Mouse (Mus musculus): Measurements from ENCODE around the gene 1700016D06Rik. TPM values are rescaled to one million over a fixed set of nuclear protein-coding genes. Genes with fewer than 3 reads are reported as not detected.

Gene 1700016D06Rik
- polyA plus RNA-seq, 1 experiment from 2014 or later = not detected

GRCm38 (mm10) chr8:11701428-11701827 is 565 bp upstream of the 1700016D06Rik start:
- Histone ChIP-seq H3K9ac (no peak overlapping the region), H3K36me3 (no peaks in the 10 kb centered on the region), H3K27ac (no peak overlapping the region), H3K4me2 (no peak overlapping the region), H3K4me1 (peaks cover 6% of the 10 kb centered on the region; the same call in 1 of the 2 replicates), H3K9me3 (replicated peaks) (no peaks in the 10 kb centered on the region), H3K27me3 (replicated peaks) (peaks cover 12% of the 10 kb centered on the region; the same call in 1 of the 2 replicates), H3K4me3 (no peak overlapping the region)
- 49% methylated on average over 6 of the region's 6 CpGs for WGBS (ENCODE audit: insufficient replicate concordance)
- no peak for ATAC-seq

GRCm38 (mm10) chr8:11700060-11701032 is 517 bp downstream of the 1700016D06Rik start:
- peaks cover 6% of the 10 kb centered on the region; the same call in 1 of the 2 replicates for H3K4me1 ChIP-seq
- H3K27ac ChIP-seq = no peak overlapping the region
- H3K27me3 ChIP-seq (replicated peaks) = peaks cover 12% of the 10 kb centered on the region; the same call in 1 of the 2 replicates
- H3K9me3 ChIP-seq (replicated peaks) = no peaks in the 10 kb centered on the region
- no peak overlapping the region for H3K4me3 ChIP-seq
- WGBS (ENCODE audit: insufficient replicate concordance) = 37% methylated on average over 26 of the region's 26 CpGs
- no peaks in the 10 kb centered on the region for H3K36me3 ChIP-seq
- no peak overlapping the region for H3K9ac ChIP-seq
- ATAC-seq = peak; percentile 59
- H3K4me2 ChIP-seq = peak overlapping the region; percentile 30

- Histone ChIP-seq H3K27ac (no peak overlapping the region), H3K27me3 (replicated peaks) (peaks cover 12% of the 10 kb centered on the region; the same call in 1 of the 2 replicates), H3K4me2 (no peak overlapping the region), H3K36me3 (no peaks in the 10 kb centered on the region), H3K4me3 (no peak overlapping the region), H3K9ac (no peak overlapping the region), H3K9me3 (replicated peaks) (no peaks in the 10 kb centered on the region), H3K4me1 (peaks cover 6% of the 10 kb centered on the region; the same call in 1 of the 2 replicates)
- ATAC-seq = no peak
- WGBS (ENCODE audit: insufficient replicate concordance) = 70% methylated on average over 5 of the region's 5 CpGs
Measured at GRCm38 (mm10) chr8:11699442-11700001, 1.3 kb downstream of the 1700016D06Rik start.

GRCm38 (mm10) chr8:11697467-11697866 is 3.4 kb downstream of the 1700016D06Rik start:
- no peak overlapping the region for H3K4me2 ChIP-seq
- no peak overlapping the region for H3K4me3 ChIP-seq
- no peaks in the 10 kb centered on the region for H3K36me3 ChIP-seq
- H3K27ac ChIP-seq = no peak overlapping the region
- H3K9ac ChIP-seq = no peak overlapping the region
- WGBS (ENCODE audit: insufficient replicate concordance) = 84% methylated on average over 7 of the region's 7 CpGs
- no peak for ATAC-seq
- peaks cover 9% of the 10 kb centered on the region; the same call in 1 of the 2 replicates for H3K4me1 ChIP-seq
- H3K27me3 ChIP-seq (replicated peaks) = peaks cover 12% of the 10 kb centered on the region; the same call in 1 of the 2 replicates
- no peaks in the 10 kb centered on the region for H3K9me3 ChIP-seq (replicated peaks)

GRCm38 (mm10) chr8:11696176-11696575 is 4.7 kb downstream of the 1700016D06Rik start:
- no peaks in the 10 kb centered on the region for H3K36me3 ChIP-seq
- peaks cover 12% of the 10 kb centered on the region; the same call in 1 of the 2 replicates for H3K27me3 ChIP-seq (replicated peaks)
- 68% methylated on average over 3 of the region's 3 CpGs for WGBS (ENCODE audit: insufficient replicate concordance)
- no peak overlapping the region for H3K4me3 ChIP-seq
- H3K4me2 ChIP-seq = no peak overlapping the region
- H3K4me1 ChIP-seq = peaks cover 12% of the 10 kb centered on the region; the same call in 1 of the 2 replicates
- no peak for ATAC-seq
- no peaks in the 10 kb centered on the region for H3K9me3 ChIP-seq (replicated peaks)
- H3K9ac ChIP-seq = no peak overlapping the region
- no peak overlapping the region for H3K27ac ChIP-seq

- H3K9ac ChIP-seq = no peak overlapping the region
- ATAC-seq = no peak
- 0 out of 2 replicates have a peak, but pooled peaks cover 6% of the 10 kb centered on the region for H3K27me3 ChIP-seq (replicated peaks)
- no peak overlapping the region for H3K27ac ChIP-seq
- H3K4me2 ChIP-seq = no peak overlapping the region
- 58% methylated on average over 5 of the region's 5 CpGs for WGBS (ENCODE audit: insufficient replicate concordance)
- peaks cover 7% of the 10 kb centered on the region; the same call in 1 of the 2 replicates for H3K4me1 ChIP-seq
- no peaks in the 10 kb centered on the region for H3K9me3 ChIP-seq (replicated peaks)
- H3K4me3 ChIP-seq = no peak overlapping the region
- no peaks in the 10 kb centered on the region for H3K36me3 ChIP-seq
Measured at GRCm38 (mm10) chr8:11693972-11694371, 6.9 kb downstream of the 1700016D06Rik start.

GRCm38 (mm10) chr8:11692455-11692854 is 8.4 kb downstream of the 1700016D06Rik start:
- ATAC-seq = no peak
- Histone ChIP-seq H3K27me3 (replicated peaks) (0 out of 2 replicates have a peak, but pooled peaks cover 2% of the 10 kb centered on the region), H3K27ac (no peak overlapping the region), H3K4me1 (peaks cover 7% of the 10 kb centered on the region; the same call in 1 of the 2 replicates), H3K4me2 (no peak overlapping the region), H3K9ac (no peak overlapping the region), H3K4me3 (no peak overlapping the region), H3K9me3 (replicated peaks) (no peaks in the 10 kb centered on the region), H3K36me3 (no peaks in the 10 kb centered on the region)
- 16% methylated on average over 1 of the region's 1 CpGs for WGBS (ENCODE audit: insufficient replicate concordance)

- Histone ChIP-seq H3K36me3 (no peaks in the 10 kb centered on the region), H3K27ac (no peak overlapping the region), H3K4me2 (no peak overlapping the region), H3K9ac (no peak overlapping the region), H3K9me3 (replicated peaks) (no peaks in the 10 kb centered on the region), H3K27me3 (replicated peaks) (no peaks in the 10 kb centered on the region), H3K4me1 (peaks cover 7% of the 10 kb centered on the region; the same call in 1 of the 2 replicates), H3K4me3 (no peak overlapping the region)
- ATAC-seq = no peak
- 76% methylated on average over 6 of the region's 6 CpGs for WGBS (ENCODE audit: insufficient replicate concordance)
Measured at GRCm38 (mm10) chr8:11691761-11692160, 9.1 kb downstream of the 1700016D06Rik start.

GRCm38 (mm10) chr8:11691284-11691683 is 9.6 kb downstream of the 1700016D06Rik start:
- 73% methylated on average over 6 of the region's 6 CpGs for WGBS (ENCODE audit: insufficient replicate concordance)
- H3K4me1 ChIP-seq = peaks cover 7% of the 10 kb centered on the region; the same call in 1 of the 2 replicates
- no peaks in the 10 kb centered on the region for H3K9me3 ChIP-seq (replicated peaks)
- no peak overlapping the region for H3K9ac ChIP-seq
- H3K27ac ChIP-seq = no peak overlapping the region
- no peaks in the 10 kb centered on the region for H3K36me3 ChIP-seq
- H3K4me2 ChIP-seq = no peak overlapping the region
- ATAC-seq = no peak
- H3K27me3 ChIP-seq (replicated peaks) = no peaks in the 10 kb centered on the region
- H3K4me3 ChIP-seq = no peak overlapping the region

- 54% methylated on average over 7 of the region's 7 CpGs for WGBS (ENCODE audit: insufficient replicate concordance)
- no peak overlapping the region for H3K9ac ChIP-seq
Measured at GRCm38 (mm10) chr8:11689945-11690344, 10.9 kb downstream of the 1700016D06Rik start.

GRCm38 (mm10) chr8:11687251-11687650 is 13.6 kb downstream of the 1700016D06Rik start:
- H3K9me3 ChIP-seq (replicated peaks) = no peaks in the 10 kb centered on the region
- no peak overlapping the region for H3K4me3 ChIP-seq
- no peak overlapping the region for H3K9ac ChIP-seq
- H3K4me2 ChIP-seq = no peak overlapping the region
- peaks cover 2% of the 10 kb centered on the region; the same call in 1 of the 2 replicates for H3K4me1 ChIP-seq
- no peaks in the 10 kb centered on the region; the same call in 1 of the 2 replicates for H3K27me3 ChIP-seq (replicated peaks)
- H3K27ac ChIP-seq = no peak overlapping the region
- 76% methylated on average over 5 of the region's 5 CpGs for WGBS (ENCODE audit: insufficient replicate concordance)
- ATAC-seq = no peak
- H3K36me3 ChIP-seq = no peaks in the 10 kb centered on the region

More at GRCm38 (mm10) chr8:11689945-11690344, 10.9 kb downstream of the 1700016D06Rik start:
- no peak for ATAC-seq
- no peak overlapping the region for H3K27ac ChIP-seq
- no peaks in the 10 kb centered on the region for H3K36me3 ChIP-seq
- peaks cover 7% of the 10 kb centered on the region; the same call in 1 of the 2 replicates for H3K4me1 ChIP-seq
- no peak overlapping the region for H3K4me3 ChIP-seq
- no peaks in the 10 kb centered on the region for H3K9me3 ChIP-seq (replicated peaks)
- no peak overlapping the region for H3K4me2 ChIP-seq
- H3K27me3 ChIP-seq (replicated peaks) = no peaks in the 10 kb centered on the region

- H3K4me2 ChIP-seq = no peak overlapping the region
- WGBS (ENCODE audit: insufficient replicate concordance) = 75% methylated on average over 7 of the region's 7 CpGs
Measured at GRCm38 (mm10) chr8:11684558-11684957, 16.3 kb downstream of the 1700016D06Rik start.

More at GRCm38 (mm10) chr8:11684558-11684957, 16.3 kb downstream of the 1700016D06Rik start:
- Histone ChIP-seq H3K36me3 (no peaks in the 10 kb centered on the region), H3K9ac (no peak overlapping the region), H3K27ac (no peak overlapping the region), H3K4me1 (no peaks in the 10 kb centered on the region), H3K27me3 (replicated peaks) (no peaks in the 10 kb centered on the region; the same call in 1 of the 2 replicates), H3K4me3 (no peak overlapping the region), H3K9me3 (replicated peaks) (no peaks in the 10 kb centered on the region)
- no peak for ATAC-seq

Measured in liver, embryonic 12.5 days (tissue).